Mouse (Mus musculus): Measurements from ENCODE around the gene Cad. TPM values are rescaled to one million over a fixed set of nuclear protein-coding genes. Genes with fewer than 3 reads are reported as not detected.
A peak's percentile ranks its signal among the peaks of the same experiment; 100 is the strongest.
"Not testable (repeated sequence)": the region's sequence is repeated elsewhere in the genome, so short reads cannot be mapped to it uniquely, and the experiment has no call there.

Gene Cad
- polyA plus RNA-seq, 1 experiment, result 12.4 TPM

- Histone ChIP-seq H3K27ac (ENCODE audit: insufficient read depth, low read depth, low read length) (no peak overlapping the region), H3K4me1 (ENCODE audit: control insufficient read depth, insufficient read depth, low read length) (no peaks in the 10 kb centered on the region), H3K36me3 (ENCODE audit: control insufficient read depth, insufficient read depth, low read length) (no peaks in the 10 kb centered on the region), H3K27me3 (replicated peaks; ENCODE audit: control insufficient read depth, insufficient read depth, low read length) (no peaks in the 10 kb centered on the region), H3K4me3 (ENCODE audit: insufficient read depth, low read depth, low read length) (no peak overlapping the region)
- TF ChIP-seq POLR2A (IDR thresholded peaks at IDR 0.05; ENCODE audit: low read depth, low read length), result no peak
- no peak for TF ChIP-seq CTCF (conservative IDR thresholded peaks at IDR 0.05; ENCODE audit: insufficient read depth, insufficient read length, low read depth, low read length)
- DNase-seq, result no peak
- WGBS, result 55% methylated on average over 4 of the region's 4 CpGs
These were observed 23.7 kb upstream of the Cad start for GRCm38 (mm10) chr5:31030926-31031325.

DNA sequence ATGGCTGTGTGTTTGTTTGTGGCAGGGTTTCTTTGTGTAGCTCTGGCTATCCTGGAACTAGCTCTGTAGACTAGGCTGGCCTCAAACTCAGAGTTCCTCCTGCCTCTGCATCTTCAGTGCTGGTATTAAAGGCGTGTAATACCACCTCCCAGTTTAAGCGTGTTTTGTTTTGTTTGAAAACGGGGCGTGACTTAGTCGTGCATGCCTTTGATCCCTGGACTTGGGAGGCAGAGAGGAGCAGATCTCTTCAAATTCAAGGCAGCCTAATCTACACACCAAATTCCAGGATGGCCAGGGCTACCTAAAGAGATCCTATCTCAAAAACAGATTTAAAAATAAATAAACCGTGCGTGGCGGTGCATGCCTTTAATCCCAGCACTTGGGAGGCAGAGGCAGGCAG, 23.1 kb upstream of the Cad start:
- no peaks in the 10 kb centered on the region for H3K27me3 ChIP-seq (replicated peaks; ENCODE audit: control insufficient read depth, insufficient read depth, low read length)
- 83% methylated on average over 8 of the region's 8 CpGs for WGBS
- no peaks in the 10 kb centered on the region for H3K36me3 ChIP-seq (ENCODE audit: control insufficient read depth, insufficient read depth, low read length)
- H3K4me1 ChIP-seq (ENCODE audit: control insufficient read depth, insufficient read depth, low read length), result no peaks in the 10 kb centered on the region
- DNase-seq, result no peak
- TF ChIP-seq POLR2A (IDR thresholded peaks at IDR 0.05; ENCODE audit: low read depth, low read length), result no peak
- TF ChIP-seq CTCF (conservative IDR thresholded peaks at IDR 0.05; ENCODE audit: insufficient read depth, insufficient read length, low read depth, low read length), result no peak
- no peak overlapping the region for H3K27ac ChIP-seq (ENCODE audit: insufficient read depth, low read depth, low read length)
- H3K4me3 ChIP-seq (ENCODE audit: insufficient read depth, low read depth, low read length), result no peak overlapping the region

GRCm38 (mm10) chr5:31034669-31035068, 19.9 kb upstream of the Cad start:
- Histone ChIP-seq H3K36me3 (ENCODE audit: control insufficient read depth, insufficient read depth, low read length) (no peaks in the 10 kb centered on the region), H3K4me3 (ENCODE audit: insufficient read depth, low read depth, low read length) (no peak overlapping the region), H3K27me3 (replicated peaks; ENCODE audit: control insufficient read depth, insufficient read depth, low read length) (no peaks in the 10 kb centered on the region), H3K4me1 (ENCODE audit: control insufficient read depth, insufficient read depth, low read length) (no peaks in the 10 kb centered on the region), H3K27ac (ENCODE audit: insufficient read depth, low read depth, low read length) (no peak overlapping the region)
- 91% methylated on average over 6 of the region's 6 CpGs for WGBS
- no peak for DNase-seq
- TF ChIP-seq POLR2A (IDR thresholded peaks at IDR 0.05; ENCODE audit: low read depth, low read length) (no peak), CTCF (conservative IDR thresholded peaks at IDR 0.05; ENCODE audit: insufficient read depth, insufficient read length, low read depth, low read length) (no peak)

DNA sequence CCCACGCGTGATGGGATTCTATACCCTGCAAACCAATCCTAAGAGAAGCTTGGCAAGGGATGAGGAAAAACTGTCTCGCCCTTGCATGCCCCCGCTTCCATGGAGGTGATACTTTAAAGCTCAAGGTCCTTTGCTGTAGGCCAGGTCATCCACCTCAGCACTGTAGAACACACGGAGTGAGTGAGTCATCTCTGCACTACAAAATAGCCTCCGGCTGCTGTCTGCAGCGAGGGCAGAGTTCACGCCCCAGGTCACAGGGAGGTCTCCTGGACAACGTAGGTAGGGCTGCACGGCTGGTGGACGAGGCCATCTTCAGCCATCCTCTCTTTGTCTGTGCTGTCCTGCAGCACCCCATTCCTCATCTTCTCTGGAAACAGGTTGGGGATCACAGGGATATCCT, 18.0 kb upstream of the Cad start:
- DNase-seq; H3K4me1 ChIP-seq (ENCODE audit: control insufficient read depth, insufficient read depth, low read length); H3K27me3 ChIP-seq (replicated peaks; ENCODE audit: control insufficient read depth, insufficient read depth, low read length); H3K36me3 ChIP-seq (ENCODE audit: control insufficient read depth, insufficient read depth, low read length); H3K27ac ChIP-seq (ENCODE audit: insufficient read depth, low read depth, low read length); H3K4me3 ChIP-seq (ENCODE audit: insufficient read depth, low read depth, low read length): not testable (repeated sequence)
- whole genome bisulfite sequencing, result 87% methylated on average over 11 of the region's 11 CpGs

- H3K36me3 ChIP-seq (ENCODE audit: control insufficient read depth, insufficient read depth, low read length), result no peaks in the 10 kb centered on the region; the same call in 1 of the 2 replicates
- TF ChIP-seq POLR2A (IDR thresholded peaks at IDR 0.05; ENCODE audit: low read depth, low read length) (no peak), CTCF (conservative IDR thresholded peaks at IDR 0.05; ENCODE audit: insufficient read depth, insufficient read length, low read depth, low read length) (no peak)
- 71% methylated on average over 7 of the region's 7 CpGs for WGBS
- DNase-seq, result peak; percentile 56
- no peak overlapping the region for H3K27ac ChIP-seq (ENCODE audit: insufficient read depth, low read depth, low read length)
- H3K4me1 ChIP-seq (ENCODE audit: control insufficient read depth, insufficient read depth, low read length), result no peaks in the 10 kb centered on the region
- no peak overlapping the region for H3K4me3 ChIP-seq (ENCODE audit: insufficient read depth, low read depth, low read length)
- H3K27me3 ChIP-seq (replicated peaks; ENCODE audit: control insufficient read depth, insufficient read depth, low read length), result no peaks in the 10 kb centered on the region
These were observed 16.3 kb upstream of the Cad start for GRCm38 (mm10) chr5:31038171-31038845.

DNA sequence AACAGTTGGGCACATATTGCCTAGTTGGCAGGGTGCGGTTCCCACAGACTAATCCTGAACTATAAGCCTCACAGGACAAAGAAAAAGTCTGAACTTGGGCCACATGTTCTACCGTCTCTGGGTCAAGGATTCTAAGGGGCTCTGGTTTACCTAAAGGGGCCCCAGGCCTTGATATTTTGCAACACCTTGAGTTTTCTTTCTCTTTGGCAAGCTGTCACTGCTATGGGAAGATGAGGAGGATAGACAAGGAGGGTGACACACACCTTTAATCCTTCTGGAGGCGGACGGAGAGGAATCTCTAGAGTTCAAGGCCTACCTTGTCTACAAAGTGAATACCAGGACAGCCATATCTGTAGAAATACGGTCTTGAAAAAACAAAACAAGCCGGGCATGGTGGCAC, 8.2 kb upstream of the Cad start:
- H3K4me1 ChIP-seq (ENCODE audit: control insufficient read depth, insufficient read depth, low read length), result no peaks in the 10 kb centered on the region; the same call in 1 of the 2 replicates
- H3K36me3 ChIP-seq (ENCODE audit: control insufficient read depth, insufficient read depth, low read length), result no peaks in the 10 kb centered on the region
- H3K4me3 ChIP-seq (ENCODE audit: insufficient read depth, low read depth, low read length), result no peak overlapping the region
- H3K27ac ChIP-seq (ENCODE audit: insufficient read depth, low read depth, low read length), result no peak overlapping the region
- TF ChIP-seq POLR2A (IDR thresholded peaks at IDR 0.05; ENCODE audit: low read depth, low read length) (no peak), CTCF (conservative IDR thresholded peaks at IDR 0.05; ENCODE audit: insufficient read depth, insufficient read length, low read depth, low read length) (no peak)
- no peaks in the 10 kb centered on the region for H3K27me3 ChIP-seq (replicated peaks; ENCODE audit: control insufficient read depth, insufficient read depth, low read length)
- DNase-seq, result no peak
- WGBS, result 88% methylated on average over 6 of the region's 6 CpGs

DNA sequence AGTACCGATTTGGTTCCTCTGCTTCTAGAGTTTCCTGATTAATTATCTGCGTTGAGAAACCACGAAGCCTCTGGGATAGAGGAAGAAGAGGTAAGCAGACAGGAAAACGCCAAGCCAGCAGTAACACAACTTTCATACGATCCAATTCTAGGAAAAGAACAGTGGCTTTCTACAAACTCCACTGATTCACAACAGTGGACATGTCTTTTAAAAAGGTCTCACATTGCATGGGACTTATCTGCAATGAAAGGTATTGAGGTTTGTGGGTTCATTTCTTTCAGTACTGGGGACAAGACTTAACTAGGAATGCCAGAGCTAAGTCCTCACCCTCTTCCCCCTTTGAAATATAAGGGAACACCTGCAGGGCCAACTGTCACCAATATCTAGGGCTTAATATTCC, 7.5 kb upstream of the Cad start:
- TF ChIP-seq POLR2A (IDR thresholded peaks at IDR 0.05; ENCODE audit: low read depth, low read length) (no peak), CTCF (conservative IDR thresholded peaks at IDR 0.05; ENCODE audit: insufficient read depth, insufficient read length, low read depth, low read length) (no peak)
- no peak overlapping the region for H3K27ac ChIP-seq (ENCODE audit: insufficient read depth, low read depth, low read length)
- no peaks in the 10 kb centered on the region; the same call in 1 of the 2 replicates for H3K4me1 ChIP-seq (ENCODE audit: control insufficient read depth, insufficient read depth, low read length)
- H3K4me3 ChIP-seq (ENCODE audit: insufficient read depth, low read depth, low read length), result no peak overlapping the region
- 56% methylated on average over 5 of the region's 5 CpGs for WGBS
- no peaks in the 10 kb centered on the region for H3K27me3 ChIP-seq (replicated peaks; ENCODE audit: control insufficient read depth, insufficient read depth, low read length)
- H3K36me3 ChIP-seq (ENCODE audit: control insufficient read depth, insufficient read depth, low read length), result no peaks in the 10 kb centered on the region
- no peak for DNase-seq
